Mouse (Mus musculus) right cerebral cortex, postnatal 14 days (tissue): ENCODE data around the gene Pdk1.
"Not testable (repeated sequence)": the region's sequence is repeated elsewhere in the genome, so short reads cannot be mapped to it uniquely, and the experiment has no call there.

ENCODE experiments used
- DNase-seq: peaks from one replicate; pipeline ENCODE4 v3.0.0; 2022

Gene Pdk1

GRCm38 (mm10) chr2:71874836-71875235 lies 1.8 kb downstream of the Pdk1 start:
- DNase-seq: no peak

DNA sequence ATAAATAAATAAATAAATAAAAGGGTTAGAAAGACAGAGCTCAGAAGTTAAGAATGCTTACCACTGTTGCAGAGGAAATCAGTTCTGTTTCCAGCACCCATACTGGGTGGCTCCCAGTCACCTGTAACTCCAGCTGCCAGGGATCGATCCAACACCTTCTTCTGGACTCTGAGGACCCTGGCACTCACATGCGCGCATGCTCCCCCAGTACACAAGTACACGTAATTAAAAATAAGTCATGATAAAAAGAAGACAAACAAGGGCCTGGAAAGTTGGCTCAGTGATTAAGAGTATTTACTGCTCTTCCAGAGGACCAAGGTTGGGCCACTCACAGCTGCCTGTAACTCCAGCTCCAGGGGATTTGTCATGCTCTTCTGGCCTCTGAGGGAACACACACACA lies 4.8 kb downstream of the Pdk1 start:
- DNase-seq: no peak

DNA sequence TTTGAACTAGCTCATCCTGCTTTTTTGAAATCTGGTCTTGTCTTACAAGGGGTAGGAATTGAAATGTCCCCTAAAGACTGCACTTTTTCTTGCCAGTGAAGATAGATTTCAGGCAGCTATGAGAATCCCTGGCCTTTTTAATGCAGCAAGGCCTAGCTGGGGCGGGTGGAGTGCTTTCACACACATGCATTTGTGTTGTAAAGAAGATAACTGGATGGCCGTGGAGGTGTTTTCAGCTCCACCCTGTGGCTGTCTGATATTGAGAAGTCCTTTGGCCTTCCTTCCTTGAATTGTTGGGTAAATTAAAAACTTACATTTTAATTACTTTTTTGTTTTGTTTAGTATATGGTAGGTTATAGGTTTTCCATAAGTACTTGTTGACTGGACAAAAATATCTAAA lies 5.4 kb downstream of the Pdk1 start:
- DNase-seq: no peak

- DNase-seq: no peak
Observed at GRCm38 (mm10) chr2:71878943-71879342, 5.9 kb downstream of the Pdk1 start.

DNA sequence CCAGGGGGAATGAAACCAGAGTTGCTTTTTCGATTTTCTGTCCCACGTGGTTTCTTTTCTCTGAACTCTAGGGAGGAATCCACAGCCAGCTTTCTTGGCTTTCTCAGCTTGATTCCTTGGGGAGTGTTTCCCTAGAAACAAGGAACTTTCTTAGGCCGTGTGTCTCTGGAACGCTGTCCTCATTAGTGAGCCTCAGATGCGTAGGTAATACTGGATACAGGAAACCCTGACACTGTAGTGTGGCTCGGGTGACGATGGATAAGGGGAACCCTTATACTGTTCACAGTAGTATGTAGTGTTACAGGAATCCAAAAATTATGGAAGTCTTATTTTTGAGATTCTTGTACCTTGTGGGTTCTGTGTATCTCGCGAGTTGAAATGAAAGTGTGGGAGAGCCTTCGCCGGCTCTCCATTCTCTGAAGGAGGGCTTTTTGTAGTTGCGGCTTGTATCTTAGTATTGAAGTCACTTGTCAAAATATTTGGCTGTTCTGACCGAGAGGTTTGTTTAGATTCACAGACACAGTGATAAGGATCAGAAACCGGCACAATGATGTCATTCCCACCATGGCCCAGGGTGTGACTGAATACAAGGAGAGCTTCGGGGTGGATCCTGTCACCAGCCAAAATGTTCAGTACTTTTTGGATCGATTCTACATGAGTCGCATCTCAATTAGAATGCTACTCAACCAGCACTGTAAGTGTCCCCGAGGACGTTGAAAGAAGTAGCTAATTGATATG lies 10.1 kb downstream of the Pdk1 start:
- no peak for DNase-seq

GRCm38 (mm10) chr2:71887269-71887668 lies 14.2 kb downstream of the Pdk1 start:
- DNase-seq: no peak

GRCm38 (mm10) chr2:71888437-71888836 lies 15.4 kb downstream of the Pdk1 start:
- no peak for DNase-seq

GRCm38 (mm10) chr2:71891536-71891935 lies 18.5 kb downstream of the Pdk1 start:
- DNase-seq: no peak

- no peak for DNase-seq
Observed at GRCm38 (mm10) chr2:71892741-71893349, 19.8 kb downstream of the Pdk1 start.

DNA sequence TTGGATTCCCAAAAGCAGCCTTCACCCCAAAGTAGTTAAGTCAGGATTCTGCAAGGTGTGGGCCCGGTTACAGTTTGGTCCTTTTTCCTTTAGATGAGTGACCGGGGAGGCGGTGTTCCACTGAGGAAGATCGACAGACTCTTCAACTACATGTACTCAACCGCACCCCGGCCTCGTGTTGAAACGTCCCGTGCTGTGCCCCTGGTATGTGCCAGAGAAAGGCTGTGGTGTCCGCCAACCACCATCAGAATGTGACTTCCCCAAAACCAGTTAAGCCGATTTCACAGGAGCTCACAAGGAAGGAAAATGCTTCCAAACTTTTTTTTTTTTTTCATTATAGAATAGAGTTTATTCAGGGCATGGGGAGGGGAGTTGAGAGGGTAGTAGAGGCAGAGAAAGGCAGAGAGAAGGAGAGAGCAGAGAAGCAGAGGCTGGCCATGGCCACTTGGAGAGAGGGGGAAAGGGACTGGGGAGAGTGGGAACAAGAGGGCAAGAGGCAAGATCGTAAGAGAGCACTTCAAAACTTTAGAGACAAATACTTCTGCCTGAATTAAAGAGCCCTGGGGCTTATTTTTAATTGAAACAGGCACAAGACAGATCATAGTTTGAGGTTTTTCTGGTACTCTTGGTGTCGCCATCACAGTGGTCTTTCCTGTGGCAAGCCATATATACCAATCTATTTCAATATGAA lies 22.7 kb downstream of the Pdk1 start:
- no peak for DNase-seq

GRCm38 (mm10) chr2:71897420-71897819 lies 24.4 kb downstream of the Pdk1 start:
- no peak for DNase-seq

- no peak for DNase-seq
Observed at GRCm38 (mm10) chr2:71898335-71898856, 25.4 kb downstream of the Pdk1 start.

DNA sequence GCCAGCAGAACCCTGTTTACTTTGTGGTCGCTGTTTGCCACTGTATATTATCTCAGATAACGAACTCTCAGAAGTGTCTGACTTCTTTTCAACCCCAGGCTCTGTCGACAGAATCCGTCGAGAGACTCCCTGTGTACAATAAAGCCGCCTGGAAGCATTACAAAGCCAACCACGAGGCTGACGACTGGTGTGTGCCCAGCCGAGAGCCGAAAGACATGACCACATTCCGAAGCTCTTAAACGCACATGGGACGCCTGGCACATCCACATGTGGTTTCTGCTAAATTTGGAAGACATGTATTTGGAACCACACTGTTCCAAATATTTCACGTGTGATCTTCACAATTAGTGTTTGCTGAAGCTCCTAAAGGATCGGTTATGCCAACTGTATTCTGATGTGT lies 26.9 kb downstream of the Pdk1 start:
- DNase-seq: no peak

- DNase-seq: no peak
Observed at GRCm38 (mm10) chr2:71905154-71905553, 32.1 kb downstream of the Pdk1 start.

- DNase-seq: not testable (repeated sequence)
Observed at GRCm38 (mm10) chr2:71906356-71906755, 33.3 kb downstream of the Pdk1 start.

DNA sequence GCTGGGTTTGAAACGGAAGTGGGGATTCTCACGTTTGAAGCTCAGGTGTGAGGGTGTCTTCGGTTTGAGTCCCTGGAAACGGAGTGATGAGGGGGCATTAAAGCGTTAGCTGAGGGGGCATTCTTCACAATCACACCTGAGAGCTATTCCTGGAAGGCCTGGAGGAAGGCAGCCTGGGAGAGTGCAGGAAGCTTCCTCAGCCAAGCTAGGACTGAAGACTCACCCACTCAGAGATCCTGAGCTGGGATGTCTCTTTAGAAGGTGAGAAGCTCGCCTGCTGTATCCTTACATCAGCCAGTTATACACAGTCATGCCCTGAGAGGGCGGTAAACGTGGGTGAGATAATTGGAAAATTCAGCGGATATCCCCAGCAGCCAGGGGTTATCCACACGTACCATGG lies 40.9 kb downstream of the Pdk1 start:
- DNase-seq: no peak

DNA sequence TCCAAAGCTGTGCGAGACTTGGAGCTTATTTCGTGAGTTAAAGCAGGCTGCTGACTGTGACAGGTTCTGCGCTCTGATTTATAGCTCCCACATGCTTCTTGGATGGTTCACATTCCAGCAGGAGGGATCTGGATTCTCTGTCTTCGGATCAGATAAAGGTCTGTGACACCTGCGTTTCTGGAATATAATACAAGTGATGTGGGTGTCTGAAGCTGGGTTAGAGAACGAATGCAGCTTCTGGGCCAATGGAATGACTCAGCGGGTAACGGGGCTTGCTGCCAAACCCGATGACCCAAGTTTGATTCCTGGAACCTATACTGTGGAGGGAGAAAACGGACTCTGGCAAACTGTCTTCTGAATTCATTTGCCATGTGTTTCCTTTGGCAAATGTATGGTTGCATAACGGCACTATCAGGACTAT lies 46.2 kb downstream of the Pdk1 start:
- no peak for DNase-seq

DNA sequence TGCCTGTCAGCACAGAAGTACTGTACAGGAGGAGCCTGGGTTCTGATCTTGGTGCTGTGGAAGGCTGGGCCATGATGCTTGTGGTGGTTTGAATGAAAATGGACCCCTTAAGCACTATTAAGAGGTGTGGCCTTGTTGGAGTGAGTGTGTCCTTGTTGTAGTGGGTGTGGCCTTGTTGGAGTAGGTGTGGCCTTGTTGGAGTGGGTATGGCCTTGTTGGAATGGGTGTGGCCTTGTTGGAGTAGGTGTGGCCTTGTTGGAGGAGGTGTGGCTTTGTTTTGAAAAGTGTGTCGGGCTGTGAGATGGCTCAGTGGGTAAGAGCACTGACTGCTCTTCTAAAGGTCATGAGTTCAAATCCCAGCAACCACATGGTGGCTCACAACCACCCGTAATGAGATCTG lies 51.9 kb downstream of the Pdk1 start:
- not testable (repeated sequence) for DNase-seq

- DNase-seq: no peak
Observed at GRCm38 (mm10) chr2:71934046-71934445, 61.0 kb downstream of the Pdk1 start.

DNA sequence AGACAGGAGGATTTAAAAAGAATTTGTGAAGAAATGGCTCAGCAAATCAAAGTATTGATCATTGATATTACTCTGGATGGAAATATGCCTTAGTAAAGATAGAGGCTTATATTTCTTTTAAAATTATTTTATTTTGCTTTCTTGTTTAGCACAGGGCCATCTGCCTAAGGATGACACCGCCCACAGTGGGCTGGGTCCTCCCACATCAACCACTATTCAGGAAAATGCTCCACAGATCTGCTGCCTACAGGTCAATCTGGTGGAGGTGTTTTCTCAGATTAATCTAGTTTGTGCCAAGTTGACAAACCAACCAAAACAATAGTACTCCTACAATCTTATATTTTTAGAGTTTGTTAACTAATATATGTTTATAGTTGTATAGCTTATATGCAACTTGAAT lies 63.7 kb downstream of the Pdk1 start:
- no peak for DNase-seq

GRCm38 (mm10) chr2:71937649-71938308 lies 64.8 kb downstream of the Pdk1 start:
- no peak for DNase-seq

DNA sequence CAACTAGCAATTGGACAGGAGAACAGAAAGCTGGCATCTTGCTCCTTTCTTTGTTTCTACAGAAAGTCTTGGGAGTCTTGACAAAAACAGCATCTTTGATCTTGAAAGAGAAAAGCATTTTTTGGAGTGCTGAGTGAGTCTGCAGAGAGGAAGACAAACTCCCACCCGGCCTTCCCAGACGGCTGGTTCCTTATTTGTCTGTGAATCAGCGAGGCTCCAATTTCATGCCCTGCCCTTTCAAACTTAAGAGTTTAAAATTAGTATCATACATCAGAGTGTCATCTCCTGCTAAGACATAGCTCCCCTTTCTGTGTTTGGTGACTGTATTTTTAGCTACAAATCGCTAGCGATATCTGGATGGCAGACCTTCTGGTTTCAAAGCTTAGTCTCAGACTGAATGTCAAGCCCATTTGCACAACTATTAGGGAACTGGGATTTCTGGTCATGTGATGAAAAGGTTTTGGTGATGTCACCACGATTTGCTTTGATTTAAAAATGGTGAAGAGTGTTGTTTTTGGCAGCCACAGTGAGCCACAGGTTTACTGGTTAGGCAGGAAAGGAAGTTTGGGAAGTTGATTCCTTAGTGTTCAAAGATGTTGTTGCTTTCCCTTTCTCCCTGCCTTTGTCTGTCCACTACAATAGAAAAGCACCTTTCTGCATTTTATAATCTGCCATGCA lies 65.8 kb downstream of the Pdk1 start:
- no peak for DNase-seq
